Mouse (Mus musculus) heart, postnatal 4 days (tissue): ENCODE data around the gene Odf2l. TPM values are rescaled to one million over a fixed set of nuclear protein-coding genes. Genes with fewer than 3 reads are reported as not detected.
A peak's percentile ranks its signal among the peaks of the same experiment; 100 is the strongest.

Source experiments
- DNase-seq: peaks from one replicate; pipeline ENCODE4 v3.0.0; 2021
- total RNA-seq, 2 experiments: library from RNA; stranded (reverse); gene quantifications; 2 replicates each; pipeline ENCODE4 v1.2.3; 2021

The Odf2l gene
- total RNA-seq, 2 experiments from 2014 or later = 13.8 to 18.9 TPM

DNA sequence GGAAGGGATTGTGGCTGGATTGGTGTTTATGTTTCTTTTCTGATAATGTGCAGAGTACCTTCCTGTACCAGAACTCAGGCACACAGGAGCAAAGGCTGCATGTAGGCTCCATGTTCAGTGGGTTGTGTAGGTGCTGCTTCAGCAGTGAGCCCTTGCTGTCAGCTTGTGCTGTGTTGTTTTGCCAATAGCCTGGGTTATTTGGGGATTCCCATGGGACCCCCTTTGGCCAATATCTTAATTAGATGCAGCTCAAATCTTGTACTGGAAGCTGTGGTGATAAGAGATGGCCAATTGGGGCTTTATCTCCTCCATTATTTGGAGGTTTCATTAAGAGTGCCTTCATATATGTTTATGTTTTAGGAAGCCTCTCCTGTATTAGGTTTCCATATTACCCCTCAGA, 24.5 kb downstream of the Odf2l start:
- no peak for DNase-seq

DNA sequence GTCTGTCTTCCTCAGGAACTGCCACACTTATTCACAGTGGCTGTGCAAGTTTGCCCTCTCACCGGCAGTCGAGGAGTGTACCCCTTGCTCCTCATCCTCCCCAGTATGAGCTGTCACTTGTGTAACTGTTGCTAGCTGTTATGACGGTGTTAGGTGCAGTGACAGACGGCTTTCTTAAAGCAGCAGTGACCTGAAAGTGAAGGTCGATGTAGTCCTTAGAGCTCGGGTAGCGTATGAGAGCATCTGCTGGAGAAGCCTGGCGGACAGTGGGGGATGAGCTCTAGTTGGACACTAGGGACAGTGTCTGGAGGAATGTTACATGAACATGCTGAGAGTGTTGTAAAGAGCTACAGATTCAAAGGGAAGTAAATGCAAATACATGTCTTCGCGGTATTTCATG, 25.5 kb downstream of the Odf2l start:
- DNase-seq = no peak

- no peak for DNase-seq
Measured at GRCm38 (mm10) chr3:145146871-145147270, 28.5 kb downstream of the Odf2l start.

DNA sequence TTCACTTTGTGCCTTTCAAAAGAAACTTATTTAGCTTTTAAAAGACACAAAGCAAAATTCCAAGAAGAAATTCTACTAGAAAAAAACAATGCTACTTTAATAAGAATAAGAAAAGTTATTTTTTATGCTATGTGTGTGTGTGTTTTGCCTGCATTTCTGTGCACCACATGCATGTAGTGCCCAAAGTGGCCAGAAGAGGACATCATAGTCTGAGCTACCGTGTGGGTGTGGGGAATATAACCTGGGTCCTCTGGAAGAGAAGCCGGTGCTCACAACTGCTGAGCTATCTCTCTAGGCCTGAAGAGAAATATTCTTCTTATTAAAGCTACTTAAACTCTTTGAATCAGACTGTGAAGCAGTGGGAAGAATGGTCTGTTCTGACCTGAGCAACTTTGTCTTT, 29.1 kb downstream of the Odf2l start:
- DNase-seq = peak; percentile 16

- DNase-seq = no peak
Measured at GRCm38 (mm10) chr3:145147952-145148351, 29.6 kb downstream of the Odf2l start.

GRCm38 (mm10) chr3:145151092-145151491, 32.7 kb downstream of the Odf2l start:
- no peak for DNase-seq

DNA sequence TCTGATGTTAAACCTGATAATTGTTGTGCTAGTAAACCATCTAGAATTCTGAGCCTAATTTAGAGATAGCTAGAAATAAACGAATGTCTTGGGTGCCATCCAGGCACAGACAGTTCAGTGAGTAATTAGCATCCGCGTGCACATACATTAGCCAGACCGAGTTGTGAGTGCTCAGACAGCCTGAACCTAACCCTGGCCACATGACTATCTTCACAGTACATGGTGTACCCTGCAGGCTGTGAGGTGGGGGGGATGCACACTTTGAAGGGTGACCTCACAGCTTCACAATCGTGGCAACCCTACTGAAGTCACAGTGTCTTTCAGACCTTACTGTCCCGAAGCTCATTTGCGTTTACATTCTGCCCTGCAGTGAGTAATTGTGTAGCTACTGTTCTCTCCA, 33.5 kb downstream of the Odf2l start:
- DNase-seq = no peak

- no peak for DNase-seq
Measured at GRCm38 (mm10) chr3:145156883-145157282, 38.5 kb downstream of the Odf2l start.

DNA sequence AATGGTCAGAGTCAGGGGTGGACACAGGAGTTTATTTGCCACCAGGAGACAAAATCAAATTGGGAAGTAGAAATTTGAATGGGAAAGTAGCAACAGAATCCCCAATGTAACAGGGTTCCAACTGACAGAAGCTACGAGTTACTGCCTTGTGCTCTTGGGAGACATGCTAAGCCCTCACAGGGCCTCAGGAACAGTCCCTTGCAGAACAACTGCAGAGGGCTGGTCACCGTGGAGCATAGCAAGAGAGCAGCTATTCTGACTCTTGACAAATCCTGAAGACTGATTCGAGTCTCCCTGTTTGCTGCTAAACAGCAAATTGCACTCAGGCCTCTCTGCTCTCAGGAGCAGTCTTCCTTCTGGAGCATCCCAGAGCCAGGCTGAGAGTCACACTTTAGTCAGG, 40.1 kb downstream of the Odf2l start:
- DNase-seq = no peak

DNA sequence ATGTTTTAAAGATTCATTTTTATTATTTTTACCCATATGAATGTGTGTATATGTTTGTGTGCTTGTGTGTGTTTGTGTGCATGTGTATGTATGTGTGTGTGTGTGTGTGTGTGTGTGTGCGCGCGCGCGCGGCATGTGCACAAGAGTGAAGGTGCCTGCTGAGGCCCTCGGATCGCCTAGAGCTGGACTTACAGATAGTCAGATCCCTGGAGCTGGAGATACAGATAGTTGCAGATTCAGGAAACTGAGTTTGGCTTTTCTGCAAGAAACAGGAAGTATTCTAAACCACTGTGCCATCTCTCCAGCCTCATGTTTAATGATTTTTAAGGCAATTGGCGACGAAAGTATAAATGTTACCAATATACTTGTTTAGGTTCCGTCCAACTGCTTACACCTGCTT, 48.4 kb downstream of the Odf2l start:
- DNase-seq = no peak

- no peak for DNase-seq
Measured at GRCm38 (mm10) chr3:145167766-145168165, 49.4 kb downstream of the Odf2l start.

DNA sequence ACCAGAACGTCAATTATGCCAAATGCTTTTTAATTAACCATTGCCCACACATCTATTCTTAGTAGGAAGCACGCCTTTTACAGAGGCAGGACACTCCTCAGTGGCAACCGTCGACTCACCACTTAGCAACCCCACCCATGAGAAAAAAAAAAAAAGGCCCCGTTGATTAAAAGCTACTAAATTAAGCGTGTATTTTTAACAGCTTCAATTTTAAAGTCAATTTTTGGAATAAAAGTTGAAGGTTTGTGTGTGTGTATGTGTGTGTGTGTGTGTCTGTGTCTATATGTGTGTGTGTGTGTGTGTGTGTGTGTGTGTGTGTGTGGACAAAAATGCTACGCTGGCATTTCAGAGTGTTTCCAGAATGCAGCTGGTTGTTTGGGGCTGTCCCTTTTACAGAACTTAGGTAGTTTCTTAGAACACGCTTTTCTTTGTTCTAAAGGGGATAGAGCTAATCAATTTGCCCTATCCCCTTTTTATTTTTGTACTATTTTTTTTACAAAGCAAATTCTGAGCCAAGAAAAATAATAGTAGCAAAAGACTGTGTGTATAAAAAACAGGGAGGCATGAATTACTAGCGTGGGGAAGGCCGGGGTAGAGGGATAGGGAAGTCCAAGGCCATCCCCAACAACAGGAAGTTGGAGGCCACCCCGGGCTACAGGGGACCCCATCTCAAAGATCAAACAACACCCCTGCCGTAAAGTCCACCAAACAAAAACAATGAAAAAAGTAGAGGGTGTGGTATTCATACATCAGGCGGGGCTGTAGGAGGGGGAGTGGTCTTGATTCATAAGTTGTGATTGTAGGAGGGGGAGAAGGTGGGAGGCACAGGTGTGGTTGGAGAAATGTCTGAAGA, 50.7 kb downstream of the Odf2l start:
- DNase-seq = no peak

DNA sequence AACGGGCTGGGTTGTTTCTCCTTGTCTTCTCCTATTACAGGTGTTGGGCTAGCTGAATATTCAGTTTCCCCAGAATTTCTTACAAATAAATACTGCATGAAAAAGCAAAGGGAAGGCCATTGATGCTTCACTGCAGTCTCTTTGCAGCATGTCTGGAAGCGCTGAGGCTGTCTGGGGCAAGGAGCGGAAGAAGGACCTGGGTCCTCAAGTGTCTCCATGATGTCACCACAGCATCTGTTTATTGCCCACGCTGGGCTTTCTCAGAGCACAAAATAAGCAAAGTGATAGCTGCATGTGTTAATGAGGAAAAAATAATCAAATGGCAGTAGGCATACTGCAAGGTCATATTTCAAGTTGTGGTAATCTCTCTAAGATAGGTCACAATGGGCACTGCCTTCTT, 51.6 kb downstream of the Odf2l start:
- DNase-seq = no peak

DNA sequence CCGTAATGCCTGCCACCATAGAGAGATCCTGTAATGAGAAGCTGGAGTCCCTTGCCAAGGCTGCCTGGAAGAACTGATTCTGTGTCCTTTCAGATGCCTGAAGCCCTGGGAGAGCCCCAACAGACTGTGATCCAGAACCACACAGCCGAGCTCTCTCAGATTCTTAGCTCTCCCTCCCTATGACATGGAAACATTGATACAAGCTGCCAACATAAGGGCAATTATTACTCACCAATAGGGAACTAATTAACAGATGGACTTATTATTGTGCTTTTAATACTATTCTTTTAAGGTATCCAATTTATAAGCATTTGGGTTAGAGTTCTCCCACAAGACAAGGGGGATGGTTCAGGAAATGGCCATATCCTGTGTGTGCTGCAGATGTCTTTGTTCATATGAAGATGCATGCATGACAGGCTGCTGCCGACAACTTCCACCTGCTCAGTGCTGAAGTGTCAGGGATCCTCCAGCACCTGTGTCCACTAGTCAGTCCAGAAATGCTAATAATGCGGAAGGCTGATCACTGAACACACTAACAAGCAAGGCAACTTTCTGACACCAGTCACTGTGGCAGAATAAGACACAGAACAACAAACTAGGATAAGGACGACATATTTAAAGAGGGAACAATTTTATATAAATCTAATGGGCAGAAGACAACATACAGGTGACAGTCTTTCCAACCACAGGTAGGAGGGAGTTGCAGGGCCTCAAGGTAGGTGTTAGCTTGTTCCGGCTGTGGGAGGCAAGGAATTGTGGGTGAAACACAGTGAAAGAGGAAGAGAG, 52.4 kb downstream of the Odf2l start:
- no peak for DNase-seq

DNA sequence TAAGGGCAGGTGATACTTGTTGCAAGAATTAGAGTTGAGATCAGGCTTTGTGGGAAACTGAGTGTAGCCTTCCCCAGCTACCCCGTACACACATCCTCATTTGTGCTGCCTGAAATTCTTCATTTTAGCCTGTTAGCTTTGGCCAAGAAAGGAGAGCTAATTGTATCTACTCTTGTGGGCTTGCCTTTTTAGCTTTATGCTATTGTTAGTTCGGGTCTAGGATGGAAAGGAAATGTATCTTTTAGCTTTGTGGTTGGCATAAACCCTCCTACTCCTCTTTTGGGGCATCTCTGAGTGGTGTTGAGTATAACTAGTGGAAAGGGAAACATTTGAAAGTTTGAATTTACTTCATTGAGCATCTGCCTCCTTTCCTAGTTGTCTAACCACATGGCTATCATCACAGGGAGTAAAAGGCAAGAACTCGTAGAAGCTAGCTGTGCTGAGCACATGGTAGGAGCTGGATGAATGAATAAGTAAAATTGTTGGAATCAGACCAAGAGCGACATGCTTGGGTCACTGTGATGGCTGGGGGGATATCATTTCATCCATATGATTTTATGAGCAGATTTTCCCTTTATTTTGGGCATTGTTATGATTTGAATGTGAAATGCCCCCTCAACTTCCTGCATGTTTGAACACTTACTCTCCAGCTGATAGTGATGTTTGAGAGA, 53.1 kb downstream of the Odf2l start:
- no peak for DNase-seq

GRCm38 (mm10) chr3:145184645-145185044, 66.3 kb downstream of the Odf2l start:
- DNase-seq = no peak

DNA sequence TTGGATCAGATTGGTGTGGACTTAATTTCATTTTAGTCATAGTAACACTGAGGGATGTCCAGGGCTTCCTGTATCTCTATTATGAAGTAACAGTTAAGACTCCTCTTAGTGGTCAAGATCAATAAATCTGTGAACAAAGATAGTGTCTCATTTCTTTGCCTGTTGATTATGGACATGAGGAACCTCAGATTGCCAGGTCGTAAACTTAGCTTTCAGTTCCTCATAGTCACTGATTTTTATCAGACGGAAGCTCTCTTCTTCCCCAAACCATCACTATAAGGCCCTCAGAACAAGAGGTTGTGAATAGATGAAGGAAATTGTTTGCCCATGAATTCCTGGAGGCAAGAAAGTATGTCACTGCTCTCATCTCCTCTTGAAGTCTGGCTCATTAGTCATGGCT, 73.6 kb downstream of the Odf2l start:
- no peak for DNase-seq

DNA sequence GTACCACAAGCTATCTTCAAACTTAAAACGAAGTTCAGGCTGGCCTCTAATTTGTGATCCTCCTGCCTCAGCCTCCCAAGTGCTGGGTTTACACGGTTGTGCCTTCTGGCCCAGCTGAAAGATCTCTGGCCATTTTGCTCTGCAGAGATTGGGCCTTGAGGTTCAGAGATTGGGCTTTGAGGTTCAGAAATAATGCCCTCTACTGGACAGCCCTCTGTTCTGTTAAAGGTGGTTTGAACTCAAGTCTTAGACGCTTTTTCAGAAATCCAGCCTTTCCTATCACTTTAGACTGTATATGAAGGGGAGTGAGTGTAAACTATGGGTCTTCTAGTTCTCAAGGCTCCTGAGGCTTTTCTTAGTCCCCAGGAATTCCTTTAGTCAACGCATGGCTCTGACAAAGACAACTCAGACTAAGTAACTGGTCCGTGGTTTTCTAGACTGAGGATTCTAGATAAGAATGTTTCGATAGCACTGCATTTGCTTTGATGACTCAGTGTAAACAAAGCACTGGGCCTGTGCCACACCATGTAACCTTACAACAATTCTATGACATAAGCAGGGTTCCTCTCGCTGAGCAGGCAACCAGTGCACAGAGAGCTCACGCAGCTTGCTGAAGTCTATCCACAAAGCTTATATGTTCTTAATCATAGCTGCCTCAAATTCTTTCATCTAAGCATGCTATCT, 77.0 kb downstream of the Odf2l start:
- DNase-seq = no peak

DNA sequence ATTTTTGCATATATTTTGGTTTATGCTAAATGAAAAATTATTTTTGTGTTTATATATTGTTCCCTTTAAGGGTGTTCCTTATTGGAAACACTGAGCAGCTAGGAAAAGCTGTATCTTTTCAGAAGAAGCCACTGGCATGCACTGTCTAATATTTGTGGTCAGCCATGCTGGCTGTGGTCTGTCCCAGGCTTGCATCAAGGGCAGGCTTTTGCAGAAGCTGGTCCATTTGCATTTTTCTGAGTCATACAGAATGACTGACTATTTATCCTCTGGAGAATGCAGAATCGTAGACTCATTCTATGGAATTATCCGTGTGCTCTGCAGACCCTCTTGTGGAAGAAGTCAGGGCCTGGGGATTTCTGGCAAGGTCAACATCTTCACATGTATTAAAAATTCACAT, 79.7 kb downstream of the Odf2l start:
- no peak for DNase-seq
